Mouse (Mus musculus) heart, postnatal 36 days (tissue): ENCODE data around the gene Gm973. TPM values are rescaled to one million over a fixed set of nuclear protein-coding genes. Genes with fewer than 3 reads are reported as not detected.

ENCODE experiments used
- DNase-seq, 2 experiments: peaks; one replicate each; pipeline ENCODE4 v3.0.0; 2021 to 2022
- intact Hi-C: fragments of 180-260 bp; cut with DNase I; formaldehyde crosslinking; loops from one replicate; pipeline ENCODE4 v1.15.1; 2025
- total RNA-seq, 2 experiments: library from RNA; stranded (reverse); gene quantifications; 2 replicates each; pipeline ENCODE4 v1.2.3; 2021

Gm973 gene
- total RNA-seq, 2 experiments from 2014 or later = 0.28 TPM; not detected in 1

- no peak for DNase-seq
- intact Hi-C loops = no loop called here
Measured at GRCm38 (mm10) chr1:59540537-59541148, 24.6 kb downstream of the Gm973 start.

DNA sequence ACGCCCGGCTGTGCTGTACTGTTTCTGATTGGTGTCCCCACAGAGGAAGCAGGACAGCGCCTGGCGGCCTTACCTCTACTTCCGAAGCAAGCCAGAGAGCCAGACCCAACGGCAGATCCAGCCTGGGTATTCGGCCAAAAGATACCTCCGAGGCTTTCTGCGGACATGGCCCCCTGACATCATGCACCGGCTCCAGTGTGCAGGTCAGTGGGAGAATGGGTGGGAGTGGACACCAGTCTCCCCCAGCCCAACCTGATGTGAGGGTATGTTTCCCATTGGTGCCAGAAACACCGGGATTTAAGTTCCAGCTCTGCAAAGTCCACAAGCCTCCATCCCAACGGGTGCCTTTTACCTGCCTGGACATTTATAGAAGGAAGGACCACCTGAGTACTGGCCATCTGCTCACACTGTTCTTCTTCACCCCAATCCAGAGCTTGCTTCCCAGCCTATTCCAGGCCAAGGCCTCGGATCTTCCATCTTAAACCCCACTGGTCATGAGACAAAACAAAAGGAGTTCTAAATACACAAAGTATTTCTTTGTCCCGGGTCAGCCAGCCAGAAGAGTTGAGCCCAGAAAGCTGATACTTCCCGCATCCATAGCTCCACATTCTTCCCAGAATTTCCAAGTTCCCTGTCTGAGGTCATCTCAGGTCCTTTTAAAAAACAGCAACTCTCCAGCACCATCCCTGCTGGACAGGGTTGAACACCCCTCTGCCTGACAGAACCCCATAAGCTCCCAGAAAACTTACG, 25.4 kb downstream of the Gm973 start:
- intact Hi-C loops = no loop called here
- DNase-seq = no peak

DNA sequence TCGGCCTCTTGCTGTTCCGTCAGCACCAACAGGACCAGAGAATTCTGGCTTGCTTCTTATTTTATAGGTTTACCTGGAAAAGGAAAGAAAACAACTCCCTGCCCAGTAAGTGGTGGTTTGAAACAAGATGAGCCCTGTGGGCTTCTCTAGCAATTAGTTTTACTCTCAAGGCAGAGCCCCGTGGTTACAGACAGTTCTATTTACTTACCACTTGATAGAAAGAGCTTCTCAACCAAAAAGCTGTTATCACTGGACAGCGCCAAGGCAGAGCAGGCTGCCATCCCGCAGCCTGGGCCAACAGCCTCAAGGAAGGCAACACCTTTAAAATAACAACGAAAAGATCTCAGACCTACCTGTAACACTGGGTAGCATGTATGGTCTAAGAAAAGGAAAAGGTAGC, 26.2 kb downstream of the Gm973 start:
- no peak for DNase-seq
- intact Hi-C loops = no loop called here

DNA sequence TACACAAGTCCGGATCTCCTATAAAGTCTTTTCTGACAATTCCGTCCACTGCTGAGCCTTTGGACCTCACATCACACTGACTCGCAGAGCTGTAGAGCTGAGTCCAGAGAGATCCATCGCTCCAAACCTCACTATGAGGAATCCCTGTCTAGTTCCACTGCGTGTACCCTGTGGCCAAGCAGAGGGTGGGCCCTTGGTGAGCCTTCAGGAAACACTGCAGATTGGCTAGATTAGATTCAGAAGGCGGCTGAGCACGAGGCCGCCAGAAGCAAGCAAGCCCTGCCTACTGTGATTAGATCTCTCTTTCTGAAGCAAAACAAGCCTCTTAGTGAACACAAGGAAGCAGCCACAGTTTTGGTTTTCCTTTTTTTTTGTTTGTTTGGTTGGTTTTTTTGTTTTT, 27.8 kb downstream of the Gm973 start:
- no peak for DNase-seq

GRCm38 (mm10) chr1:59548486-59548885, 32.4 kb downstream of the Gm973 start:
- intact Hi-C loops = no loop called here
- DNase-seq = no peak

More for the DNA sequence above, 27.8 kb downstream of the Gm973 start:
- intact Hi-C loops = no loop called here

- DNase-seq = no peak
- intact Hi-C loops = no loop called here
Measured at GRCm38 (mm10) chr1:59549036-59549675, 33.1 kb downstream of the Gm973 start.

DNA sequence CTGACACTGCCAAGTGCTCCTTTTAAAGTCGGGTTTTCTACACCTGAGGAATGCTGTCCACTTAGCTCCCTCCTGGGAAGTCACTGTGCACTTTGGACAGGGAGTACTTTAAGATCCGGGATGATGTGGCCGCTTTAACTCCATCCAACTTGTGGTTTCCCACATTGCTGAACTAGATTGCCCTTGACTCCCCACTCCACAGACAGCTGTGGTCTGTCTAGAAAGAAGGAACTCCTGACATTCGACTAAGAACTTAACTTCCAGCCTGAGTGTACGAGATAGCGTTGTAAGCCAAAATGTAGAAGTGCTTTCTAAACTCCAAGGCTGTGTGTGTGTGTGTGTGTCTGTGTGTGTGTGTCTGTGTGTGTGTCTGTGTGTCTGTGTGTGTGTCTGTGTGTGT, 34.2 kb downstream of the Gm973 start:
- intact Hi-C loops = no loop called here
- peak in 1 of 2 experiments; percentile 2 for DNase-seq

DNA sequence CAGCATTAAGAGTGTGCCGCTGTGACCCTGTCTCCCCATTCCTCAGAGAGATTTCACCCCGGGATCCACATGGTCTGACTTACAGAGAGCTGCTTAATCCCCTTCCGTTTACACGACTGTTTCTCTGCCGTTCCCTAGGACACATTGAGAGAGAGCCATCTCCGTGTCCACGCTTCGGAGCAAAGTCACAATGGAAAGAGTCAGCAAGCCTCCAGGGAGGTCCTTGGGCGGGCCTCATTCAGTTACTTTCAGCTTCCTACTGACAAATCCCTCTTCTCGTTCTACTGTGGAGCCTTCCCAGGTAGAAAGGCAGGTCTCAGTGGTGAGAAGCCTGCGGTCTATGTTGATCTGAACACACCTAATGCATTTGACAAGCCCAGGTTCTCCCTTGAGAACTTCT, 34.9 kb downstream of the Gm973 start:
- intact Hi-C loops = no loop called here

GRCm38 (mm10) chr1:59553708-59554107, 37.6 kb downstream of the Gm973 start:
- DNase-seq = no peak
- intact Hi-C loops = no loop called here

More for the DNA sequence above, 34.9 kb downstream of the Gm973 start:
- DNase-seq = peak in 1 of 2 experiments; percentile 8

- intact Hi-C loops = no loop called here
- no peak for DNase-seq
Measured at GRCm38 (mm10) chr1:59563581-59563980, 47.5 kb downstream of the Gm973 start.

- no peak for DNase-seq
- intact Hi-C loops = no loop called here
Measured at GRCm38 (mm10) chr1:59565804-59566203, 49.7 kb downstream of the Gm973 start.

DNA sequence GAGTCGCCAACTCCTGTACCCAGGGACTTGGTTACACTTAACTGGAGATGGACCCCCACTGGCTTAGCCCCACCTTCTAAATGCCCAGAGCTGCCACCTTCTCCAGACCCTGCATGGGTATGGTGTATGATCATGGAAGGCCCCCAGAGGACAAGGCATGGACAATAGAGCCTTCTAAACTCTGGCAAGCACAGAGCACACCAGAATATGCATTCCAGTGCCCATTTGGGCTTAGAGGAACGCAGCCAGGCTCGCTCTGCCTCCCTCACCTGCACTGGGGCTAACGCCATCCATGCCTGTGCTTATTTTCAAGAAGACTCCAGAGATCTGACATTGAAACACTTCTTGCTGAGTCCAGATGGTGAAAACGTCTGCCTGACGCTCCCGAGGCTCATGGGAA, 50.2 kb downstream of the Gm973 start:
- DNase-seq = no peak
- intact Hi-C loops = no loop called here

- DNase-seq = no peak
- intact Hi-C loops = no loop called here
Measured at GRCm38 (mm10) chr1:59566926-59567325, 50.9 kb downstream of the Gm973 start.

GRCm38 (mm10) chr1:59567521-59567920, 51.5 kb downstream of the Gm973 start:
- intact Hi-C loops = no loop called here
- no peak for DNase-seq

- no peak for DNase-seq
- intact Hi-C loops = no loop called here
Measured at GRCm38 (mm10) chr1:59568283-59568682, 52.2 kb downstream of the Gm973 start.

DNA sequence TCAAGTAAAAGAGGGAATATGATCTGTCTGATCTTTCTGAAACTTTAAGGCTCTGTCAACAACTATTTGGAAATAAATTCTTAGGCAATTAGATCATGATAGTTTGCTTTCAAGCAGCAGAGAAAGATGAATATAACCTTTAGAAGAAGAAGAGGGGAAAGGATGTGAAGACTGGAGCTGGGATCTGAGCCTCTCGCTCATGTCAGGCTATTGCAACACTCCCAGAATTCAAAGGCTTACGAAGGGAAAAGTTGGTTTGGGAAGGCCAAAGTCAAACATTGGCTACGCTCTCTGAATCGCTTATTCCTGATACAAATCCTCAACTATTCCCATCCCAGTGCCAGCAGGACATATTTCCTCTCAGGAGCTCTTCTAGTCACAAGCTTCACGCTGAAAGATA, 53.2 kb downstream of the Gm973 start:
- no peak for DNase-seq
- intact Hi-C loops = no loop called here

DNA sequence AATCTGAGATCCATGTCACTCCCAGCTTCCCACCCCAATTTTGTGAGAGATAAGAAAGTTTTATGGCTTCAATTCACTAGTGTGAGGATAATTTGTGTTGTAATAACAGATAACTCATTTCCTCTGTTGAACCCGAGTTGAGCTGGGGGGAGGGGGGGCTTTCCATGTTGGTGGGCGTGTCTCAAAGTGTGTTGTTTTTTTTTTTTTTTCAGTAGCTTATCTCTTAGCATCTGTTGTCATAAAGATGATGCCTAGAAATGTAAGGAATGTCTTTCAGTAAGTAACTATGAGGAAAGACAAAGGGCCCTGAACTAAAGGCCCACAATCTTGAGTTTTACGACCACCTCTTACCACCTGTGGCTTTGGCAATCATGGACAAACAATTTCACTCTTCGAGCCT, 54.7 kb downstream of the Gm973 start:
- intact Hi-C loops = no loop called here
- DNase-seq = no peak

- no peak for DNase-seq
- intact Hi-C loops = no loop called here
Measured at GRCm38 (mm10) chr1:59571502-59571901, 55.4 kb downstream of the Gm973 start.

- no peak for DNase-seq
- intact Hi-C loops = no loop called here
Measured at GRCm38 (mm10) chr1:59573843-59574242, 57.8 kb downstream of the Gm973 start.

GRCm38 (mm10) chr1:59574262-59575187, 58.5 kb downstream of the Gm973 start:
- DNase-seq = no peak
- intact Hi-C loops = no loop called here

DNA sequence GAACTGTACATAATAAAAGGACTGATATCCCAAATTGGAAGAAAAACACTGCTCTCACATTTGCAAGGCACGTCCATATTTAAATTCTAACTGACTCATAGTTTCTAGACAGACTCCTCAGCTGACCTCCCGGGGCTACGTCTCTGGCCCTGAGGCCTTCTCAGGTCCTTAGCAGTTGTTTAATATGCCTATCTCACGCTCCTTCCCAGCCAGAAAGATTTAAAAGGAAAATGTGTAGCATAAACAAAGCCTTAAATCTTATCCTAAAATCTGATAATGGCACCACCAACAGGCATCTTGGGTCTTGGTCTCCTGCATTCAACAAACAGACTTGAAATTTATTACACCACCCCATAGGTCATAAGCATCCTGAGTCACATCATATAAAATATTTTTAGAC, 62.7 kb downstream of the Gm973 start:
- intact Hi-C loops = no loop called here

More for the DNA sequence above, 62.7 kb downstream of the Gm973 start:
- no peak for DNase-seq
